Mouse (Mus musculus) liver, embryonic 14.5 days (tissue): Measurements from ENCODE around the gene Xntrpc.

ENCODE experiments used
- CTCF ChIP-seq: IDR thresholded peaks from 2 replicates; pipeline ENCODE4 v1.5.1; 2016; ENCODE audit warnings: antibody characterized with exemption, low read depth, control low read depth
- EP300 ChIP-seq: IDR thresholded peaks from 2 replicates; pipeline ENCODE4 v1.6.1; 2016; ENCODE audit warnings: antibody characterized with exemption, low read depth

DNA sequence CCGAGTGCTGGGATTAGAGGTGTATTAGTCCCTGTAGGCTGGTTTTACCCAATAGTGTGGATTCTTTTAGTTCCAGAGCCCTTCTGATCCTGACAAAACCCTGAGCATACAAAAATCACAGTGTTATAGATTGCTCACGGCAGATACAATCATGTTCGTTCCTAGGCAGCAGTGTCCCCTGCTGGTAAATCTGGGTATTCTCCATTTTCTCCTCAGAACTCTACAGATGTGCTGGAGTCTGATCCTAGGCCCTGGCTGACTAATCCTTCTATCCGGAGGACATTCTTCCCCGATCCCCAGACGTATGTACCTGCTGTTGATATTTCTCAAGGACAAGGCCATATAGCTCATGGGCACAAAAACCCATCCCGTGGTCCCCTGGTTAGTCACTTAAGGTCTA lies 13.0 kb downstream of the Xntrpc start:
- TF ChIP-seq CTCF (peak; percentile 71), EP300 (no peak)
